In genomic region chr11:115536038-115536681, GRCm38 (mm10) we compare ENCODE assay signal across 8 mouse cellular contexts. TPM values are rescaled to one million over a fixed set of nuclear protein-coding genes. Genes with fewer than 3 reads are reported as not detected.
DNase-seq lines count a peak whose midpoint lies in the region; ATAC-seq and TF ChIP-seq lines count a peak whose summit lies in the region.

Sumo2 (minus strand) TSS chr11:115536276.

- H3K4me2 ChIP-seq in kidney, embryonic 14.5 days (replicated peaks; ENCODE audit: low read depth, low read length): peak within 1 kb of the TSS; percentile 66
- H3K4me2 ChIP-seq in limb, embryonic 15.5 days: peak within 1 kb of the TSS; percentile 55

- peaks cover 3% of the 10 kb centered on the region; the same call in 1 of the 2 replicates for H3K4me1 ChIP-seq in bone marrow macrophage, adult 2 months (ENCODE audit: control insufficient read depth, insufficient read depth, low read length)
- no peaks in the 10 kb centered on the region for H3K4me1 ChIP-seq in embryonic fibroblast, embryonic 13.5 days (ENCODE audit: control insufficient read depth, insufficient read depth, low read length)
- peaks cover 13% of the 10 kb centered on the region; the same call in 1 of the 2 replicates for H3K4me1 ChIP-seq in kidney, embryonic 14.5 days (ENCODE audit: control insufficient read depth, insufficient read depth, low read length)
- H3K4me1 ChIP-seq in limb, embryonic 15.5 days: peaks cover 12% of the 10 kb centered on the region

- H3K9me3 ChIP-seq in kidney, embryonic 14.5 days (ENCODE audit: control insufficient read depth, low read length): no peaks in the 10 kb centered on the region
- H3K9me3 ChIP-seq in limb, embryonic 15.5 days: no peaks in the 10 kb centered on the region

- peaks cover 33% of the 10 kb centered on the region for H3K36me3 ChIP-seq in kidney, embryonic 14.5 days (ENCODE audit: control insufficient read depth, insufficient read depth, low read length)
- H3K36me3 ChIP-seq in limb, embryonic 15.5 days: peaks cover 28% of the 10 kb centered on the region

- WGBS in kidney, embryonic 14.5 days: under 1% methylated on average over 63 of the region's 70 CpGs
- 2% methylated on average over 55 of the region's 70 CpGs for WGBS in limb, embryonic 15.5 days

- H3K27me3 ChIP-seq in kidney, embryonic 14.5 days (ENCODE audit: control insufficient read depth, insufficient read depth, low read length): no peaks in the 10 kb centered on the region
- H3K27me3 ChIP-seq in limb, embryonic 15.5 days: no peaks in the 10 kb centered on the region

- H3K9ac ChIP-seq in kidney, embryonic 14.5 days (ENCODE audit: low read depth, low read length): peak within 1 kb of the TSS; percentile 97
- H3K9ac ChIP-seq in limb, embryonic 15.5 days: peak within 1 kb of the TSS; percentile 97

- ATAC-seq in kidney, embryonic 14.5 days (ENCODE audit: low FRiP score, low TSS enrichment): peak; percentile 87
- ATAC-seq in limb, embryonic 15.5 days (ENCODE audit: insufficient number of reproducible peaks, low FRiP score, low TSS enrichment, low read depth): peak; percentile 85

- no peak for TF ChIP-seq POLR2A in bone marrow macrophage, adult 2 months (IDR thresholded peaks at IDR 0.05; ENCODE audit: borderline replicate concordance, low read depth, low read length)
- TF ChIP-seq POLR2A in embryonic fibroblast, embryonic 13.5 days (IDR thresholded peaks at IDR 0.05; ENCODE audit: low read depth, low read length): peak; percentile 73

- peak; percentile 99 for DNase-seq in A20 (ENCODE audit: low read depth, low spot score)
- DNase-seq in heart, adult 9 months (ENCODE audit: low spot score in 2 of 2): peak; percentile 99 to 100
- peak; percentile 94 to 97 for DNase-seq in monocyte, adult 2 months (ENCODE audit: low read depth in 1 of 2, low spot score in 2 of 2)
- peak; percentile 98 for DNase-seq in spleen, postnatal 36 days (ENCODE audit: low spot score in 2 of 2)

- peak within 1 kb of the TSS; percentile 96 for H3K4me3 ChIP-seq in bone marrow macrophage, adult 2 months (ENCODE audit: insufficient read depth, low read length)
- H3K4me3 ChIP-seq in embryonic fibroblast, embryonic 13.5 days (ENCODE audit: insufficient read depth, low read length): peak within 1 kb of the TSS; percentile 91
- peak within 1 kb of the TSS; percentile 67 for H3K4me3 ChIP-seq in kidney, embryonic 14.5 days (ENCODE audit: low read length)
- H3K4me3 ChIP-seq in limb, embryonic 15.5 days: peak within 1 kb of the TSS; percentile 61

- peak within 1 kb of the TSS; percentile 74 for H3K27ac ChIP-seq in bone marrow macrophage, adult 2 months (ENCODE audit: insufficient read depth, low read depth, low read length)
- H3K27ac ChIP-seq in embryonic fibroblast, embryonic 13.5 days (ENCODE audit: insufficient read depth, low read length): peak within 1 kb of the TSS; percentile 87
- peak within 1 kb of the TSS; percentile 99 for H3K27ac ChIP-seq in kidney, embryonic 14.5 days (ENCODE audit: low read depth, low read length)
- peak within 1 kb of the TSS; percentile 100 for H3K27ac ChIP-seq in limb, embryonic 15.5 days

- no peak for TF ChIP-seq CTCF in bone marrow macrophage, adult 2 months (IDR thresholded peaks at IDR 0.05; ENCODE audit: low read depth, low read length)
- no peak for TF ChIP-seq CTCF in embryonic fibroblast, embryonic 13.5 days (IDR thresholded peaks at IDR 0.05; ENCODE audit: borderline replicate concordance, insufficient read depth, low read length)

RNA-seq across cellular contexts. Expression of gene Sumo2, which starts in this region (rescaled TPM):
- polyA plus RNA-seq in bone marrow macrophage, adult 2 months (2012; ENCODE audit: insufficient read depth, insufficient read length, missing spikeins): 303 and 332 TPM in 2 replicates
- 408 and 505 TPM in 2 replicates for polyA plus RNA-seq in embryonic fibroblast, embryonic 13.5 days (2011; ENCODE audit: insufficient read length, low read depth, missing spikeins)
- polyA plus RNA-seq in kidney, embryonic 14.5 days (2014; fragmentation: Nextera tagmentation; extraction: Ambion mirVana): 1,228 and 1,562 TPM in 2 replicates
- 765 and 837 TPM in 2 replicates for polyA plus RNA-seq in limb, embryonic 15.5 days (2015; fragmentation: Nextera tagmentation; extraction: Ambion mirVana)

Comparison
In these comparisons a context has a peak if more than half of its experiments do, and no peak if none do; other contexts are left out.
1. Peak in every context shown above with its lines: DNase-seq, ATAC-seq, H3K4me3 ChIP-seq and H3K27ac ChIP-seq.